Mouse (Mus musculus): ENCODE data around the gene Myo18b. TPM values are rescaled to one million over a fixed set of nuclear protein-coding genes. Genes with fewer than 3 reads are reported as not detected.

Myo18b gene
- polyA plus RNA-seq, 1 experiment = not detected

DNA sequence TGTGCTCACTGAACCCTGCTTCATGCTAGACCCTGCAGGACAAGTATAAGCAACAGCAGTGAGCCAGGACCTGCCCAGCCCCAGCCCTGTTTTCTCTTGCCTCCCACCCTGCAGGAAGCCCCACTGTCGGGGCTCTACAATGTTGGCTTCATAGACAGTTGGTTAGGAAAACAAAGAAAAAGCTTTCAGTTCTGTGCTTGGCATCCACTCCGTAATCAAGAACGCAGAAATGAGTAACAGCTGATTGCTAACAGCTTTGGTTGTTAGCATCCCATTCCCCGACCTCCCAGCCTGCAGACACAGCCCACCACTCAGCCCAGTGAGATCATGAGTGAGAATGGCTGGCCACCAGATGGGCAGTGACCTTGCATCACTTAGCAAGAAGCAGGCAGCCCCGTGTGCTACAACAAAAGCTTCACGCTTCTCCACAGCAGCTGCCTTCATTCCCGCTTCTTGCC lies 200.9 kb downstream of the Myo18b start:
- Histone ChIP-seq H3K4me3 (ENCODE audit: insufficient read depth, low read length) (no peak overlapping the region), H3K4me1 (ENCODE audit: control insufficient read depth, insufficient read depth, low read length) (no peaks in the 10 kb centered on the region), H3K27ac (ENCODE audit: insufficient read depth, low read length) (no peak overlapping the region)
- TF ChIP-seq CTCF (IDR thresholded peaks at IDR 0.05; ENCODE audit: borderline replicate concordance, insufficient read depth, low read length) = no peak

DNA sequence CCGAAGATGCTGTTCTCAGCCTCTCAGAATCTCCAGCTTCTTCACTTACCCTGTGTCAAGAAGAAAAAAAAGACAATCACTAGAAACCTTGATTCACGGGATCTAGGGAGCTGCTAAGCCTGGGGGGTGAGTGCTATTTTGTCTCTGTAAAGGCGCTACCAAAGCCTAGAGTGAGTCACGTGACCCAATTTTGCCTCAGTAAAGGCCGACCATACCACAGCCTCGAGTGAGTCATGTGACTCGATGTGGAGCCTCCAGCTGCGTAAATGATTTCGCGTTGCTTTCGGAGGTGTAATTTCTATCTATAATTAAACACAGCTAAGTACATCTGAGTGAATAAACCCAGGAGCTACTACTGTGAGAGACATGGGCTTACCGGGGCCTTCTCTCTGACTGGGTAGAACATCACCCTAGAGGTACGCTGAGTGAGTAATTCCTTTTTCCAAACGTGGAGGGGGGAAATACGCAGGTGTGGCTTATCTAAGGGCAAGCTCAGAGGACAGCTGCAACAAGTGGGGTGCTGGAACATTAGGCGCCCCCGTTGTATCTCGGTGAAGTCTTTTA lies 202.8 kb downstream of the Myo18b start:
- Histone ChIP-seq H3K4me3 (ENCODE audit: insufficient read depth, low read length) (no peak overlapping the region), H3K27ac (ENCODE audit: insufficient read depth, low read length) (no peak overlapping the region), H3K4me1 (ENCODE audit: control insufficient read depth, insufficient read depth, low read length) (no peaks in the 10 kb centered on the region)
- no peak for TF ChIP-seq POLR2A (IDR thresholded peaks at IDR 0.05; ENCODE audit: low read depth, low read length)
- TF ChIP-seq CTCF (IDR thresholded peaks at IDR 0.05; ENCODE audit: borderline replicate concordance, insufficient read depth, low read length) = no peak

DNA sequence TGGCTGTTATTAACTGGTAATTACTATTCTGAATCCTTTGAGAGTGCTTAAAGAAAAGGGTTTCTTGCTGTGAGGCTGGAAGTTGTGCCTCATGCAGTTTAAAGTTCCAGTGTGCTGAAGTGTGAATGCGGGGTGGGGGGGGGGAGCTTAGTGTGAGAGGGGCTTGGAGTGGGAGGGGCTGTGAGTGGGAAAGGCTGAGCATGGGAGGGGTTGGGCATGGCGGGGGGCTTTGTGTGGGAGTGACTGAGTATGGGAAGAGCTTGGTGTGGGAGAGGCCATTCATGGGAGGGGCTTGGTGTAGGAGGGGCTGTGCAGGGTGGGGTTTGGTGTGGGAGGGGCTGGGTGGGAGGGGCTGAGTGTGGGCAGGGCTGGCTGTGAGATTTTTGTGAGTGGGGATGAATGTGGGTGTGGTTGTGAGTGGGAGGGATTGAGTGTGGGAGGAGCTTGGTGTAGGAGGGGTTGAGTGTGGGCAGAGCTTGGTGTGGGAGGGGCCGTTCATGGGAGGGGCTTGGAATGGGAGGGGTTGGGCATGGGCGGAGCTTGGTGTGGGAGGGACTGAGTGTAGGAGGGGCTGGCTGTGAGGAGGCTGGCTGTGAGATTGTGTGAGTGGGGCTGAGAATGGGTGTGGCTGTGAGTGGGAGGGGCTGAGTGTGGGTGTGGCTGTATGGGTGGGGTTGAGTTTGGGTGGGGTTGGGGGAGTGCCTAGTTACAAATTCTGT lies 208.9 kb downstream of the Myo18b start:
- Histone ChIP-seq H3K27ac (ENCODE audit: insufficient read depth, low read length) (no peak overlapping the region), H3K4me1 (ENCODE audit: control insufficient read depth, insufficient read depth, low read length) (no peaks in the 10 kb centered on the region), H3K4me3 (ENCODE audit: insufficient read depth, low read length) (no peak overlapping the region)
- no peak for TF ChIP-seq POLR2A (IDR thresholded peaks at IDR 0.05; ENCODE audit: low read depth, low read length)
- TF ChIP-seq CTCF (IDR thresholded peaks at IDR 0.05; ENCODE audit: borderline replicate concordance, insufficient read depth, low read length) = no peak

GRCm38 (mm10) chr5:112686309-112687099 lies 209.7 kb downstream of the Myo18b start:
- Histone ChIP-seq H3K4me1 (ENCODE audit: control insufficient read depth, insufficient read depth, low read length) (no peaks in the 10 kb centered on the region), H3K4me3 (ENCODE audit: insufficient read depth, low read length) (no peak overlapping the region), H3K27ac (ENCODE audit: insufficient read depth, low read length) (no peak overlapping the region)
- TF ChIP-seq CTCF (IDR thresholded peaks at IDR 0.05; ENCODE audit: borderline replicate concordance, insufficient read depth, low read length) (no peak), POLR2A (IDR thresholded peaks at IDR 0.05; ENCODE audit: low read depth, low read length) (no peak)

GRCm38 (mm10) chr5:112679251-112679650 lies 216.9 kb downstream of the Myo18b start:
- H3K27ac ChIP-seq (ENCODE audit: insufficient read depth, low read length) = no peak overlapping the region; the same call in 1 of the 2 replicates
- TF ChIP-seq CTCF (IDR thresholded peaks at IDR 0.05; ENCODE audit: borderline replicate concordance, insufficient read depth, low read length) (no peak), POLR2A (IDR thresholded peaks at IDR 0.05; ENCODE audit: low read depth, low read length) (no peak)
- H3K4me1 ChIP-seq (ENCODE audit: control insufficient read depth, insufficient read depth, low read length) = peaks cover 3% of the 10 kb centered on the region
- no peak overlapping the region for H3K4me3 ChIP-seq (ENCODE audit: insufficient read depth, low read length)

DNA sequence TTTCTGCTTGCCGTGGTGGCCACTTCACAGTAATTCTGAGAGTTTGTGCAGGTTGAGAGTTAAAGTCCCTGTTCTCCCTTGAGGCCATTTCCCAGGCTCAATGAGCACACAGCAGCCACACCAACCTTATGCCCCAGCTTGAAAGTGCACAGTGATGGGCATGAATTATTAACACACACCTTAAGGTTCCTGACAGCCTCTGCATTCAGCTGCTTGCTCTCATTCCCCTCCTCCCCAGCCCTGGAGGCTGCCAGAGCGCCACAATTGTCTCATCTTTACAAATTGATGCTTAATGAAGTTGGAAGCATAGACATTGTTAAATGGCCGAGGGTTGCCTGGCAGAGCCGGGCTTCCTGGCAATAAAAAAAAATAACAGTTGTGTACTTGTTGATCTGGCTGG lies 218.0 kb downstream of the Myo18b start:
- TF ChIP-seq CTCF (IDR thresholded peaks at IDR 0.05; ENCODE audit: borderline replicate concordance, insufficient read depth, low read length) (no peak), POLR2A (IDR thresholded peaks at IDR 0.05; ENCODE audit: low read depth, low read length) (no peak)

DNA sequence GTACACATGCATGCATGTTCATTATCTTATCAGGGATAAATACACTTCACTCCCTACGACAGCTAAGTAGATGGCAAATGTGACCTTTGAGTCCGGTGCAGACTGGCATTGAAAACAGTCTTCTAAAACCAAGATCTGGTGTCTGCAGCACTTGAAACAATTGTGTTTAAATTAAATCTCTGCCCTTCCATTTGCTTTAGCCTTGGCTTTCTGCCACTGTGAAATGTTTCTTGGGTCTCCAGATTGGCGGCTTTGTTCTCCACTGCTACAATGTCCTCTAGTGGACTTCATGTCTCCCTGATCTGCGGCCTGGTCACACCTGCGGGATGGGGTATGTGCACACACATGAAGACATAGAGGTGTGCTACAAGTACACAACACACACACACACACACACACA lies 221.4 kb downstream of the Myo18b start:
- H3K4me1 ChIP-seq (ENCODE audit: control insufficient read depth, insufficient read depth, low read length) = peaks cover 3% of the 10 kb centered on the region

More for the DNA sequence above, 218.0 kb downstream of the Myo18b start:
- peaks cover 3% of the 10 kb centered on the region for H3K4me1 ChIP-seq (ENCODE audit: control insufficient read depth, insufficient read depth, low read length)
- no peak overlapping the region for H3K27ac ChIP-seq (ENCODE audit: insufficient read depth, low read length)
- no peak overlapping the region for H3K4me3 ChIP-seq (ENCODE audit: insufficient read depth, low read length)

DNA sequence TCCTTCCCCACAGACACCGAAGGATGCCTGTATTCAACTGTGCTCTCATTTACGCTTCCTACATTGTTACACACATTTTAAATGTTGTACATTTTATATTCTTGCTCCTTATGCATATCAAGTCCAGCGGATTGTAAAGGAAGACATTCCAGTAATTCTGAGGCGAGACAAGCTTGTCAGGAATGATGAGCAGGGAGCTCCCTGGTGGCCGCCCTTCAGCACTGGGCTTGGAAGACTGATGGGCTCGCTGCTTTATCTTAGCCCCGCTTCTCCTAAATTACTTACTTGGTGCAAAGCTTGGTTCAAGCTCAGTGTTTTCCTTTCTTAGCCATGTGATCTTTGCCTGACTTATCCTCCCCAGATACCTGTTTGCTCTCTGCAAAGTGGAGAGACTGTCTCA lies 223.7 kb downstream of the Myo18b start:
- H3K4me1 ChIP-seq (ENCODE audit: control insufficient read depth, insufficient read depth, low read length) = no peaks in the 10 kb centered on the region
- no peak overlapping the region for H3K27ac ChIP-seq (ENCODE audit: insufficient read depth, low read length)
- no peak overlapping the region for H3K4me3 ChIP-seq (ENCODE audit: insufficient read depth, low read length)
- TF ChIP-seq CTCF (IDR thresholded peaks at IDR 0.05; ENCODE audit: borderline replicate concordance, insufficient read depth, low read length) = no peak
- no peak for TF ChIP-seq POLR2A (IDR thresholded peaks at IDR 0.05; ENCODE audit: low read depth, low read length)

More for the DNA sequence above, 221.4 kb downstream of the Myo18b start:
- Histone ChIP-seq H3K27ac (ENCODE audit: insufficient read depth, low read length) (no peak overlapping the region), H3K4me3 (ENCODE audit: insufficient read depth, low read length) (no peak overlapping the region)
- no peak for TF ChIP-seq CTCF (IDR thresholded peaks at IDR 0.05; ENCODE audit: borderline replicate concordance, insufficient read depth, low read length)
- no peak for TF ChIP-seq POLR2A (IDR thresholded peaks at IDR 0.05; ENCODE audit: low read depth, low read length)

DNA sequence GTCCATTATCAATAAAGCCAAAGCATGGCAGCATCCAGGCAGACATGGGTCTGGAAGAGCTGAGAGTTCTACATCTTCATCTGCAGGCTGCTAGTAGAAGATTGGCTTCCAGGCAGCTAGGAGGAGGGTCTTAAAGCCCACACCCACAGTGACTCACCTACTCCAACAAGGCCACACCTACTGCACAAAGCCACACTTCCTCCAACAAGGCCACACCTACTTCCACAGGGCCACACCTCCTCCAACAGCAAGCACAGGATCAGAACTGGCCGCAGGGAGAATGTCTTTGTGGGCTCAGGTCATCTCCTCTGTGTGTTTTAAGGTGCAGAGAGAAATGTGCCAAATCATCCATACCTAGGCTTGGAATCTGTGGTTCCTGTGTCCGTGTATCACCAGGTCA lies 224.2 kb downstream of the Myo18b start:
- TF ChIP-seq CTCF (IDR thresholded peaks at IDR 0.05; ENCODE audit: borderline replicate concordance, insufficient read depth, low read length) (no peak), POLR2A (IDR thresholded peaks at IDR 0.05; ENCODE audit: low read depth, low read length) (no peak)
- Histone ChIP-seq H3K27ac (ENCODE audit: insufficient read depth, low read length) (no peak overlapping the region), H3K4me1 (ENCODE audit: control insufficient read depth, insufficient read depth, low read length) (no peaks in the 10 kb centered on the region), H3K4me3 (ENCODE audit: insufficient read depth, low read length) (no peak overlapping the region)

DNA sequence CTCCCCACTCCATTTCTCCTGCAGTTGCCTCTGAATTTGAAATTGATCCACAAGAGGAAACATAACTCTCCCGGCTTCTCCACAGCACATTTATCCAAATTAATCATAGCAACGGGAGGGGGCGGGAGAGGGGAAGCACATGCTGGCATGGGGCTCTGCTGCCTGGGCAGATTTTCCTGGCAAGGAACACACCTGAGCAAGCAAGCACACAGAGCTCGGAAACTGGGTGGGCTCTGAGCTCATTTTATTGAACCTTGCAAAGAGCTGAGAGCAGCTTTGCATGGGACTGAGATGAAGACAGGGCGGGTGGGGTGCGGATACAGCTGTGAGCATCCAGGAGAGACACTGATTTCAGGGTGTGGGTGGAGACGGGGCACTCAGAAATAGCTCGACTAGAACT lies 229.0 kb downstream of the Myo18b start:
- H3K4me3 ChIP-seq (ENCODE audit: insufficient read depth, low read length) = no peak overlapping the region
- no peak for TF ChIP-seq CTCF (IDR thresholded peaks at IDR 0.05; ENCODE audit: borderline replicate concordance, insufficient read depth, low read length)
- TF ChIP-seq POLR2A (IDR thresholded peaks at IDR 0.05; ENCODE audit: low read depth, low read length) = no peak
- H3K4me1 ChIP-seq (ENCODE audit: control insufficient read depth, insufficient read depth, low read length) = peaks cover 2% of the 10 kb centered on the region; the same call in 1 of the 2 replicates
- H3K27ac ChIP-seq (ENCODE audit: insufficient read depth, low read length) = no peak overlapping the region

Measured in embryonic fibroblast, embryonic 13.5 days (primary cell).